In genomic region chr10:3715302-3715943, GRCm38 (mm10) we compare ENCODE assay signal across 11 mouse cellular contexts. TPM values are rescaled to one million over a fixed set of nuclear protein-coding genes. Genes with fewer than 3 reads are reported as not detected.
DNase-seq lines count a peak whose midpoint lies in the region; ATAC-seq and TF ChIP-seq lines count a peak whose summit lies in the region.
"Had no signal": no experiment of that assay in that cellular context is flagged by ENCODE, and none has a peak within 500 bp of the region (broad histone marks: within the 10 kb centered on the region; RNA-seq: fewer than 3 reads in every experiment).

No protein-coding gene starts in this region.

- H3K27ac ChIP-seq in kidney, postnatal 0 days, result no peak overlapping the region
- H3K27ac ChIP-seq in limb, embryonic 10.5 days, result no peak overlapping the region
- H3K27ac ChIP-seq: limb, embryonic 12.5 days; stomach, postnatal 0 days had no signal

- 78% methylated on average over 3 of the region's 3 CpGs for WGBS in kidney, postnatal 0 days
- WGBS in limb, embryonic 10.5 days, result 88% methylated on average over 3 of the region's 3 CpGs

- H3K27me3 ChIP-seq in kidney, postnatal 0 days (ENCODE audit: insufficient read depth, low read length), result no peaks in the 10 kb centered on the region
- H3K27me3 ChIP-seq in limb, embryonic 10.5 days (ENCODE audit: low read depth, poor library complexity, severe bottlenecking), result no peaks in the 10 kb centered on the region
- H3K27me3 ChIP-seq: limb, embryonic 12.5 days had no signal

- no peak overlapping the region for H3K4me2 ChIP-seq in kidney, postnatal 0 days (ENCODE audit: low read length)
- H3K4me2 ChIP-seq: limb, embryonic 12.5 days had no signal

- H3K9ac ChIP-seq in kidney, postnatal 0 days (ENCODE audit: low read depth, low read length), result no peak overlapping the region
- H3K9ac ChIP-seq: limb, embryonic 12.5 days had no signal

- no peak for TF ChIP-seq CTCF in kidney, postnatal 0 days (IDR thresholded peaks at IDR 0.05; ENCODE audit: low read depth)

- H3K9me3 ChIP-seq in kidney, postnatal 0 days (replicated peaks; ENCODE audit: low read length), result no peaks in the 10 kb centered on the region
- no peaks in the 10 kb centered on the region for H3K9me3 ChIP-seq in limb, embryonic 10.5 days (replicated peaks)

- H3K4me1 ChIP-seq in kidney, postnatal 0 days (replicated peaks; ENCODE audit: insufficient read depth, low read length), result no peaks in the 10 kb centered on the region
- no peaks in the 10 kb centered on the region for H3K4me1 ChIP-seq in limb, embryonic 10.5 days
- H3K4me1 ChIP-seq: limb, embryonic 12.5 days had no signal

- H3K36me3 ChIP-seq in kidney, postnatal 0 days (ENCODE audit: insufficient read depth, low read length), result no peaks in the 10 kb centered on the region
- H3K36me3 ChIP-seq in limb, embryonic 10.5 days, result no peaks in the 10 kb centered on the region
- H3K36me3 ChIP-seq: limb, embryonic 12.5 days had no signal

- no peak overlapping the region for H3K4me3 ChIP-seq in kidney, postnatal 0 days (replicated peaks; ENCODE audit: low read depth, low read length)
- H3K4me3 ChIP-seq in limb, embryonic 10.5 days, result no peak overlapping the region
- H3K4me3 ChIP-seq: limb, embryonic 12.5 days had no signal

- DNase-seq in frontal cortex, postnatal 10 days (ENCODE audit: low spot score in 2 of 2), result no peak
- no peak for DNase-seq in kidney, postnatal 0 days (ENCODE audit: low spot score)
- DNase-seq in kidney, postnatal 36 days, result no peak
- peak; percentile 20 for DNase-seq in brain, adult 2 months (ENCODE audit: low read depth, low spot score)
- DNase-seq in cerebellum, postnatal 25 days, result peak; percentile 37 to 51
- DNase-seq in limb, embryonic 10.5 days (ENCODE audit: low spot score), result no peak
- DNase-seq: lung, postnatal 10 days had no signal

- peak; percentile 20; the same call in 1 of the 2 replicates for ATAC-seq in frontal cortex, adult (ENCODE audit: low TSS enrichment)
- peak; percentile 57 for ATAC-seq in kidney, postnatal 0 days (replicated peaks; ENCODE audit: low FRiP score, low read depth)
- no peak for ATAC-seq in megakaryocyte progenitor cell, adult 5-6 weeks (replicated peaks; ENCODE audit: poor library complexity)

RNA-seq across cellular contexts. Expression of gene Plekhg1, which starts 24.7 kb away (rescaled TPM):
- polyA plus RNA-seq in kidney, postnatal 0 days (2015; fragmentation: Nextera tagmentation; extraction: Ambion mirVana), result 7.9 and 8.9 TPM in 2 replicates
- total RNA-seq in megakaryocyte progenitor cell, adult 5-6 weeks (2015), result 0.83 and 1.6 TPM in 2 replicates
- 1.3 and 1.6 TPM in 2 replicates for total RNA-seq in megakaryocyte progenitor cell, adult 5-6 weeks (2017)
- polyA plus RNA-seq in limb, embryonic 10.5 days (2016; fragmentation: Nextera tagmentation; extraction: Ambion mirVana), result 4.7 and 9.8 TPM in 2 replicates

Comparison
In these comparisons a context has a peak if more than half of its experiments do, and no peak if none do; other contexts are left out.
1. DNase-seq: peak in brain, adult 2 months (single experiment) and cerebellum, postnatal 25 days (2 of 2); none in frontal cortex, postnatal 10 days (0 of 2), kidney, postnatal 0 days (single experiment), kidney, postnatal 36 days (0 of 2) and limb, embryonic 10.5 days (single experiment).